Mouse (Mus musculus) embryo, embryonic 10.5 days (tissue): Measurements from ENCODE around the gene Nxph3.
"Not testable (repeated sequence)": the region's sequence is repeated elsewhere in the genome, so short reads cannot be mapped to it uniquely, and the experiment has no call there.

Source experiments
- DNase-seq: peaks from one replicate; pipeline ENCODE4 v3.0.0-alpha.2; 2015; ENCODE audit warnings: low spot score

The Nxph3 gene

DNA sequence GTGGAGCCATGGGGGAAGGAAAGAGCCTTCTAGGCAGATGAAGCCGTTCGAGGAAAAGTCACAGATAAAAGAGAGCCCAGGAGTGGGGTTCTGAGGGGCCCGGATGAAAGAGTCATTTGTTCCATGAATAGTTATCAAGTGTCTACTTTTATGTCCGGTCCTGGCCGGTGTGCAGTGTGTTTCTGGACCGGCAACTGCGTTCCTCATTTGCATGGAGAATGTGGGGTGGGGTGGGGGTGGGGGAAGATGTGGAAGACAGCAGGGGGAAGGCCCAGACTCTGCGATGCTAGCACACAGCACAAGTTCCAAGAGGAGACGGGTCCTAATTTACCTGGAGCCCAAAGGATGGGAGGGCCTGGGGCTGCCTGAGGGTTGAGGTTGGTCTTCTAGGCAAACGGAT lies 4.9 kb upstream of the Nxph3 start:
- DNase-seq: no peak

DNA sequence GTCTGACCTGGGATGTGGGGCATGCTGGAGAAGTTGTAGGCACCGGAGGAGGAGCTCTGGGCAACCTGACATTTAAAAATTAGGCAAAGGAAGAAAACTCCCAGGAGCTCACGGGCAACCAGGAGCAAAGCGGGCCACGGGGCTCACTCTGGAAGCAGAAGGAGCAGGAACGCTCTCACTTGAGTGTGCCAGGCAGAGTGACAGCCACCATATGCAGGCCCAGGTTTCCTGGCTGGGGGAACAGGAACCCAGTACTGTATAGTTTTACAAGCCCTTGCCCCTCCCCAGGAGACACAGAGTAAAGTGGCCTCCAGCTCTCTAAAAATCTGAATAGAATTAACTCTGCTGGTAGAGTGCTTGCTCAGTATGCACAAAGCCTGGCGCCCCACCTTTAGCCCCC lies 2.8 kb upstream of the Nxph3 start:
- DNase-seq: no peak

DNA sequence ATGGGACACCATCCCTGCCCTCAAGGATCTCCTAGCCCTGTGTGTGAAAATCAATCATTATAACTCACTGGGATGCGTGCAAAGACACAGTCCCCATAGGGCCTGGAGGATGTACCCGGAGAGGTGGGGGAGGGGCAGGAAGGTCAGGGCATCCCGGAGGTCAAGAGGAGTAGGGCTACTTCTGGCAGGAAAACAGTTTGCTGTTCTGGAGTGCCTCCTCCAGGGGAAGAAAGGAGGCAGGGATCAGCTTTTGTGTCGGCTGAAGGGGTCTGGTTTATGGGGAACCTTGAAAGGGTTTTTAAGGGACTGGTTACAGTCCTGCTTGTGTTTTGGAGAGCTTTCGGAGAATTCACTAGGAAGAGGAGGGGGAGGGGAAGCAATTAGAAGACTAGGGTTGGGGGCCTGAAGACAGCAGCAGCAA lies 2.1 kb upstream of the Nxph3 start:
- peak; percentile 77 for DNase-seq

DNA sequence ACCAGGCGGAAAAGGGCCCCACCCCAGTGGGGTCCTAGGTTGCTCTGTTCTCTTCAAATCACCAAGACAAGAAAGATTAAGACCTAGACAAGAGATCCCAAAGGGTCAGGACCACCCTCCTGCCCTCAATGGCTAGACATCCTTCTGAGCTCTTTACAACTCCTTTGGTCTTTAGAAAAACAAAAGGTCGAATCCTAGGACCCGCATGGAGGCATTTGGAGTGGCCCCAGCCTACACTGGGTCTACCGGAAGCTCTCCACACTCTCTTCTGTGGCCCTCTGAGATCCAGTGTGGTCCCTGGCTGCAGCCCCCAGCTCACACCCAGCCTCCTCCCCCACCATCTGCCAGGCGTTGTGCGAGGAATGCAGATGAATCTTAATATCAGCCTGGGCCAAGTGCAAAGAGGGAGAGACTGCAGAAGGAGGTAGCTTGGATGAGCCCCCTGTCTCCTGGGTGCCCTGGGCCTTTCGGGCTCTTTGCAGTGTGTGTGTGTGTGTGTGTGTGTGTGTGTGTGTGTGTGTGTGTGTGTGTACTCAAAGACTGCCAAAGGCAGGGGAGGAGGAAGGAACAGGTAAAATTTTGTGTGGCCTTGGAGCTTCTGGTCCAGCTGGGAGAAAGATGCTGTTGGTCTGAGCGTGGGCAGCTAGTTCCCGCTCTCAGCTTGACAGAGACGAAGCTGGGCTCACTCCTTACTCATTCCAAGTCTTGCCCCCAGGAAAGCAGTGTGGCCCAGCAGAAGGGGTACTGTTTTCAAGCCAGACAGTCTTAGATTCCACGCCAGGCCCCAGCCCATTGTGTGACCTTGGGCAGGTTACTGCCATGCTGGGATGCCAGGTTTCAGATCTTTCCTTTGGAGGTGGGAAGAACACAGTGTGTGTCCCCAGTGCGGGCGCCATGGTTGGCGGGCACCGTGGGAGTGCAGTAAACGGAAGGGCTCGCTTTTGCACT lies 1.3 kb upstream of the Nxph3 start:
- DNase-seq: no peak

DNA sequence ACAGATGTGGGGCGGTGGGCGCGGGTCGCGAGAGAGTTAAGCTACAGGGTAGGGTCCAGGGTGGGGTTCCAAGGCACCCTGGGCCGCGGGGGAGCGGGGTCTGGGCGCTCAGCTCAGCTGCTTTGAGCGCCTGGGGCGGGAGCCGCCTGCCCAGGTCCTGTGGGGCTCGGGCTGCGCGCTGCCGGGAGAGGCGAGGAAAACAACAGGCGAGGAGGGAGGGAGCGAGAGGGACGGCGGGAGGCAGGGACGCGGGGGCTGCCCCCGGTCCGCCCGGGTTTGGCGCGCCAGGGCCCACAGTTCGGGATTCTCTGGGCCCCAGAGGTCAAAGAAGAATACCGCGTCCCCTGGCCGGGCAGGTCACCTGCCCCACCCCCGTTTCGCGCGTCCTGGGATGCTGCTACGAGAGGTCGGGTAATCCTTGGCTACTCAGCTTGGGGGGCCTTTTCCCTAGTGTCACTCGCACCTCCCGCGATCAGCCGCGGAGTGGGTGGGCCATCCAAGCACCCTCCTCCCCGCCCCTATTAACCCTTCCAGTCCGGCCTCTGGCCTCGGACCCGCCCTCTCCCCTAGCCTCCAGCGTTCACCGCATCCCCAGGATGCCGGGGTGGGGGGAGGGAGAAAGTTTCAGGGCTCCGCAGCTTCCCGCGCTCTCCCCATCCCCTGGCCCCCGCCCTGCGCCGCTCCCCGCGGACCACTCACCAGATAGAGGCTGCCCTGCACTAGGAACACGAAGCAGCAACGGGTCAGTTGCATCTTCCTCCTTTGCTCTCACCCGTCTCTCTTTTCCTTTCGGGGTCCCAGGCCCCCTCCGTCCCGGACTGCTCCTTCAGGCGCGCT lies 691 bp downstream of the Nxph3 start:
- peak; percentile 36 for DNase-seq

DNA sequence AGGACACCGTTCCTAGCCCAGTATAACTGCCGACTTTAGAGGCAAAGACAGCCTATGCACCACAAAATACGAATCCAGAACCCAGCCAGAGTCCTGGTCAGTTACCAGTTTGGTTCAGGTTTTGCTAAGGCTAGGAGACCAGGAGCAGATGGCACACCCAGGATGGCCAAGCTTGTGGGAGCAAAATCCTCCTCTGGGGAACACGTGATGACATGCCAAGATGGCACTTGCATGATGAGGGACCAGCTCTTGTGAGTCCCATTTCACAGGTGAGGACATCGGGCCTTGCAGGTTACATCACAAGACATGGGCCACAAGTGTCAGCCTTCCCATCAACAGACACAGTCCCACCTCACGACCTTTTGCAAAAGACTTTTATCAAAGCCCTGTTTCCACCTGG lies 2.0 kb downstream of the Nxph3 start:
- no peak for DNase-seq

DNA sequence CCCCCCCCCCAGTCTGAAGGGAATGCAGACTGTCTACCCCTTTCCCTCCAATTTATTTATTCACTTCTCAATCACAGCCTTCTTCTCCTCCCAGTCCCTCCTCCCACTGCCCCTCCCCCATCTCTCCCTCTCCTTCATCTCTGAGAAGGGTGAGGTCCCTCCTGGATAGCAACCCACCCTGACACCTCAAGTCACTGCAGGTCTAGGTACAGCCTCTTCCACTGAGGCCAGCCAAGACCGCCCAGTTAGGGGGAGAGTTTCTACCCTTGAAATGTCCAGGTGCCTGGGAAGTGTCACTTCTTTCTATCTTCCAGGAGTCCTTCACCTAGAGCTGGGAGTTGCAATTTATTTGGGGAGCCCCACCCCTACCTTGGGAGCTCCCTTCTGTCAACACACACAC lies 2.5 kb downstream of the Nxph3 start:
- DNase-seq: no peak

DNA sequence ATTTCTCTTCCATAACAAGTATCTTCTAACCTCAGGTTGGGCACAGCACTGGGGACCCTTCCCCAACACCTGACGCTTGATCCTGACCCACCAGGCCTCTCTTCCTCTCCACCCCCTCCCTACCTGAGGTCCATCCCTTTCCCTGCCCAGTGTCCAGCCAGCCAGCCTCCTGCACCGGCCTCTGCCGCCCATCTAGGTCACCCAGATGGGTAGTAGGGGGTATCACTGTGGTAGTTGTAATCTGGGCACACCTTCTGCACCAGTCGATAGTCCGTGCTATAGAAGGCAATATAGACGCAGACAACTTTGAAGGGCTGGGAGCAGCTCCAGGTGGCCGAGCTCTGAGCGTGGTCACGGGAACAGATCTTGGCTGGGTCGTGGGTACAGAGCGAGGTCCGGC lies 3.7 kb downstream of the Nxph3 start:
- no peak for DNase-seq

DNA sequence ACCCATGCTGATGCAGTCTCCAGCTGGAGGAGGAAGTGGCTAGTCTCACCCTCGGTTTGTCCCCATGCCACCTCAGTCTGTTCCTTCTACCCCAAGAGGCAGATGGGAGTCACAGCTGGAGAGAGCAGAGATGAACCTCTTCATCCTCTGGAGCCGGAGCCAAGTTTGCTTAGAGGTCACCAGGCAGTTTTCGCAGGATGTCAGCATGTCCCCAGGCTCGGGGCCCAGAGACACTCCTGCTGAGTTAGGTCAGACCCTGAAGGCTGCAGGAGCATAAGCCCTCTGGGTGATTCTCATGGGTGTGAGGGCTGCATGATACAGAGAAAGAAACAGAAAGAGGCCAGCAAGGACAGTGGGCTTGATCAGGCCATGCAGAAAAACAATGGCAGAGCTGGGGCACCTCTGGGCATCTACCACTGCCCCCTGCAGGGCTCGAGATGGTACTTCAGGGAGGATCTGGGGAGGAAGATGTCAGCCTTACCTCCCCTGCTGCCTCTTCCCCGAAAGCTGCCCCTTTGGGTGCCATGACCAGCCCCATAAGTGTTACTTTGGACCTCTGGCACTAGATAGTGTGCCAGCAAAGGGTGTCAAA lies 5.1 kb downstream of the Nxph3 start:
- peak; percentile 31 for DNase-seq

DNA sequence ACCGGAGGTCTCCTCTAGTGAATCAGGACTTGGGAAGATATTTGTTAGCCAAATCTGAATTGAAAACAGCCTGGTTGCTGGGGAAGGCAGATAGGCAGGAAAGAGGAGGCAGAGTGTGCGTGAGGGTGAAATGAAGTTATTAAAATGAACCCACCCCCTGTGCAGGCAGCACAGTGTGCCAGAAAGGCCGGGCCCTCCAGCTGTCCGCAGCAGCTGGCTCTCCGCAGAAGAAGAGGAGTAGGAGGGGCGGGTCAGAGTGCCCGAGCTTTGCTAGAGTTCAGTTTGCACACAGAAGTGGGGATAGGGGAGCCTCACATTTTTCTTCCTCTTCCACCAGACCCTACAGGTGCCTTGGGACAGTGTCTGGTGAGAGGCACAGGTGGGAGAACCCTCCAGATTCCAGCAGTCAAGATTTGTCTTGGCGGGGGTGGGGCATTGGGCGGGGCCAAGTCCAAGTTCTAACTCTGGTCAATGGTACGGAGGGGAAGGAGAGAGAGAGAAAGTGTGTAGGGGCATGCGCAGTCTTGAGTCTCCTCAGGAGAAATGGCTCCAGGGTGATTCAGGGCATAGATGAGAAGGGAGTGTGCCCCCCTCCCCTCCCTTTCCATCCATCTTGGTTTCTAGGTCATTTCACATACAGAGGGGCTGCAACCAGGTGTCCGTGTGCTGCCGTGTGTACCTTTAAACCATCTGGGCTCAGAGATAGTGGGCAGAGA lies 6.0 kb downstream of the Nxph3 start:
- DNase-seq: no peak

DNA sequence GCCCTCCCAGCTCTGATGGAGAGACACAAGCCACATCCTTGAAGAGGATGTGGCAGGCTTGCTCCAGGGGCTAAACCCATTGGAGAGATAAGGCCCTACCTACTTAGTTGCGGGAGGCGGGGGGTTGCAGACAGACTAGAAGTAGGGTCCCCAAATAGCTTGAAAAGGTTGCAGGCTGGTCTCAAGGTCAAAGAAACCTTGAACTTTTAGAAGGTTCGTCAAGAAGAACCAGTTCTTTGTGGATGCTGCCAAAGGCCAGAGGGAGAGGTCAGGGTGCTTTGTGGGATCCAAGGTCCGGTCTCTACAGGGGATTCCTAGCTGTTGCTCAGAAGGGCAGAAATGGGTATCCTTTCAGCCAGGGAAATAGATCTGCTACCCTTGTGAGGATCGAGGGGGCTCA lies 6.6 kb downstream of the Nxph3 start:
- no peak for DNase-seq

DNA sequence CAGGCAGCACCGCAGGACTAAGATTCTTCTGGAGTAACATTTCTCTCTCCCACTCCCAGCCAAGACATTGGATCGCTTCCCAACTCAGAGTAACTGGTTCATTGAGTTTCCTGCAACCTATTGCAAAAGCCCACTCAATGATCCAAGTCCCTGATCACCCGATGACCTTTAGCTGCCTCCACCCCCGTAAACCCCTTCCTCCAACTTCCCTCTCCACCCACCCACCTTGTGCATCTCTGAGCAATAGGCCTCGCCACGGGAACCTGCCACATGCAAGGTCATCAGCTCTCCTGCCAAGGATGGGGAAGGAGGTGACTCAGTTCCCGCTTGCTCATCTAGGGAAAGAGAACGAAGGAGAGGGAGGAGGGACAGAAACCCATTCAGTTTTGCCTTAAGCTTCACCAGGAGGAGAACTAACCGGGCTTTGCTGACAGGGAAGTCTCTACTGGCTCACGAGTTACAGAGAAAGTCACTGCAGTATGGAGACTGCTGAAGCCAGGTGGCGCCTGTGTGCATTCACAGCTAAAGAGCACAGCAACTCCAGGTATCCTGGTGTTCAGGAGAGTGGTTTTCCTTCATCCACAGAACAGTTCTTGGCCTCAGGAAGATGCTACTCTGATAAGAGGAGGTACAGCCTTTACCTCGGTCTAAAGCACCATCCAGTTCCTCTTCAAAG lies 7.2 kb downstream of the Nxph3 start:
- DNase-seq: no peak

DNA sequence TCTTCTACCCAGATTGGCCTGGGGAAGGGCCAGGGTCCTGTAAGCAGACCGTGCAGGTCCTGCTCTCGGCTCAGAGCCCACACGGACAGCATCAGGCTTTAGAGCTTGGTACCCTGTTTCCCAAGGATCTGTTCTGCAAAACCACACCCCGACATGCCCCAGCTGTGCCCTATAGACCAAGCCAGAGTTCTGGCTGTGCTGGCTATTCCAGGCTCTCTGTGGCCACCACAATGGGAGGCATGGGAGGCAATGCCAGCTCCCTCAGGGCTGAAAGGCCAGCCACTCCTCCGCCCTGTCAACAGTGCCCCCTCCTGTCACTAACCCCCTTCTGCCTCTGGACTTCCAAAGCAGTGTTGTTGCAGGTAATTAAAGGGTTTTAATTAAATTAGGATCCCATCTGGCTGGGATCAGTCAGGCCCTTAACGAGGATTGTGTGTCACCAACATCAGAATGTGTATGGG lies 10.1 kb downstream of the Nxph3 start:
- no peak for DNase-seq

DNA sequence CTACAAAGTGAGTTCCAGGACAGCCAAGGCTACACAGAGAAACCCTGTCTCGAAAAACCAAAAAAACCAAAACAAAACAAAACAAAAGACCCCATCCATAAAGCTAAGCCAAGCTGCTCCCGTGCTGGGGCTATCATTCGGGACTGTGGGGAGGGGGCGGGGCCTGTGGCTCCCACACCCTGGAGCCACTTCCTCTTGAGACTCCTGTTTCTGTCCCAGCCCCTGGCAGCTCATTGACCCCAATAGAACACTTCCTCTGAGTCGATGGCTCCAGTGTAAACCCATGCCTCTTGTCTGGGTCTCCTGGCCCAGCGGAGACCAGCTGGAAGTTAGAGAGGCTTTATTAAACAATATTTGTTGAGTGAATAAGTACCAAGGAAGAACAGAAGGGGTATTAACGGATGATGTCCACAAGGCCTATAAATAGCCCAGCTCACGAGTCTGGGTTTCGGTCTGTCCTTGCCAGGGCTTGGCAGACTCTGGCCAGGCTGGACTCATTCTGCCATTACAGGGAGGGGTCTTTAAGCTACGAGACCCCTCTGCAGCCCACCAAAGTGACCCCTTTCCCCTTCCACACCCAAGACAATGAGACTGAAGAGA lies 10.7 kb downstream of the Nxph3 start:
- no peak for DNase-seq

DNA sequence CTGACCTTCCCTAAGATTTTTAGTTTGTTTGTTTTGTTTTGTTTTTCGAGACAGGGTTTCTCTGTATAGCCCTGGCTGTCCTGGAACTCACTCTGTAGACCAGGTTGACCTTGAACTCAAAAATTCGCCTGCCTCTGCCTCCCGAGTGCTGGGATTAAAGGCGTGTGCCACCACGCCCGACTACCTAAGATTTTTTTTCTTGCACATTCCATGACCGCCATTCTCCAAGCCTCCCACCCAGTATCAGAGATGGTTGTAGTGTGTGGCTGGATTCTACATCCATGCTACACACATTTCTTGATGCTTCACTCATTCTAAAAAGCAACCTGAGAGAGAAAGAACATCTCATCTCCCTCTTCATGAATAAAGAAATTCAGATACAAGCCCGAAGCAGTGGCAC lies 12.5 kb downstream of the Nxph3 start:
- DNase-seq: not testable (repeated sequence)

DNA sequence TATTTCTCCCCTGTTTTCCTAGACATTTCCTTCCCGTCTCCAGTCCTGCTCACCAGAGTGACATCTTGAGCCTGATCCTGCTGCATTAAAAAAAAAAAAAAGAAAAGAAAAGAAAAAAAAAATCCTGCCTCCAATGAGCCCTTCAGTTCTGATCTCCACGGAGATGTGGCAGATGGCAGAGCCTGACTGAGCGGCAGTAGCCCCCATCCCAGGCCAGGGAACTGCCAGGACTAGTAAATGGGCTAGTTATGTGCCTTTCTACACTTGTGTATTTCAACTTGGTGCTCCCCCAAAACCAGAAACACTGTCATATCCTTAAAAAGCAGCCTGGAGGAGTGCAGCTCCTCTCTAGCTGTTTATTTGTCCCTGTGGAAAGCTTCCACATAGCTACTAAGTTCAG lies 13.5 kb downstream of the Nxph3 start:
- DNase-seq: no peak

DNA sequence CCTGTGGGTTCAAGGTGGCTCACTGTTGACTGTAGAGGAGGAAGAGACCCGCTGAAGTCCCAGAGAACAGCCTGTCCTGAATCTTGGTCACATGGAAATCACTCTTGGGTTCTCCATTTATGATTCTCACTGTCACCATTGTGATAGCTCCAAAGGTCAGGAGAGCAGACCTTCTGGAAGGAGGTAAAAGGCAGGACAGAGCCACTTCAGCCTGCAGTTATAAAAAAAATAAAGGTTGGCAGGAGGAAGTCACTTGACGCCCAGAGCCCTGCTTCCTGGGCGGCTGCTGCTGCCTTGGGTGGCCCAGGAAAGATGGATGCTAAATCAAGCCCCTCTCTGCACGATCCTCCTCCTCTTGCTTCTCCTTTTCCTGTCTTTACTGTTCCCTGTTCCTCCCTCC lies 14.0 kb downstream of the Nxph3 start:
- no peak for DNase-seq

DNA sequence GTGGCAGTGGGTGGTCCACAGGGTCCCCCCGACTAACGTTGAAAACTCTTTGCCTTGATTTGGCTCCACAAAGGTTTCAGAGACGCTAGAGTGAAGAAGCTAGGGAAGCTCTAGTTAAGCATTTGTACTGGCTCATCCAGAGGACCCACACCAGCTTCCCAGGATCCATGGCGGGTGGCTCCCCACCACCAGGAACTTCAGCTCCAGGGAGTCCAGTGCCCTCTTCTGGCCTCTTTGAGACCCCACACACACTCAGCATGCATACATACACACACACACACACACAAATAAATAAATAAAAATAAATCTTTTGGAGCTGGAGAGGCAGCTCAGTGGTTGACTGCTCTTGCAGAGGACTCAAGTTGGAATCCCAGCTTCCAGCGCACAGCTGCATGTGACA lies 16.4 kb downstream of the Nxph3 start:
- no peak for DNase-seq

DNA sequence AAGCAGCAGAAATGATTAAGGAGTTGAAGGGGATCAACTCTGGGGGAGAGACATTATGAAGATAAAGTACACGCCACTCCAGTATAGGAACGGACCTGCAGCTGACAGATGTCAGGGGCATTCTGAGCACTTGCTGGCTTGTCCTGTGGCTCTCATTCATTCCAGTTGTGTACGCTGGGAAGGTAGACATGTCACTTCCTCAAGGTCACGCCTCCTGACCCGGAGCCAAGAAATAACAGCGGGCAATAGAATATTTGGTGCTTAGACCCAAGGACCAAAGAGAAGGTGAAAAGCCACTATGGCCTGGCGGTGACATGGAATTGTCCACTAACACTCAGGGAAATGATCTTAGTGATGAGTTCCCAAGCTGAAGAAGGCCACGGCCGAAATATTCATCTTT lies 18.5 kb downstream of the Nxph3 start:
- DNase-seq: no peak

DNA sequence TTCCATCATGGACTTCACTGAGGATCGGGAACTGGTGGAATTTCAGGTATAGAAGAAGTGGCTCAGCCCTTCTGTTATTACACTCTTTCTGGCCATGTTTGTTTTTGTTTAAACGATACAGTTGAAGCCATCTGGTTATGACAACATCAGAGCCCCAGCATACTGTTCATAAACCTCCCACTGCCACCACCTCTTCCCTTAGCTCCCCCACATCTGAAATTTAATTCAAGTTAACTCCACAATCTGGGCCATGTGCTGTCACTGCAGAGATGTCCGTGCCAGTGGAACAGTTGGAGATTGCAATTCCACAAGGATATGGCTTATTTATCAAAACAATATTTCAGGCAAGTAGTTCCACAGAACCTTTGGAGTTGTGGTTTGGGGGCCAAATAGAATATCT lies 20.0 kb downstream of the Nxph3 start:
- no peak for DNase-seq

DNA sequence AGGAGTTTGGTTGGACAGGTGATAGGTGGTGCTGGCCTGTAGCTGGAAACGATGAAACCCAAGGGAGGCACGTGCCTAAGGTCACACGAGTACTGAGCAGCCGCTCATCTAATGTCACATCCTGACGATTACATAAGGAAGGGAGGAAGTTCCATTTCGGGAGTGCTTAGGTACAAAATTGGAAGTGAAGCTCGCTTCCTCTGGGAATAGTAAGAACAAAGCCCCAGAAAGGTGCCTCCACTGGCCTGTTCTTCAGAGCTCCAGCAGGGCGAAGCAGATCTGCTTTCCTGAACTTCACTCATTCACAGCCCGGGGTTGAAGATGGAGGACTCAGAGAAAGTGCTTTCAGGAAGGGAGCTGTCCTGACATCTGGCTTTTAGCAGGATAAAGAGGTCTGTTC lies 20.4 kb downstream of the Nxph3 start:
- no peak for DNase-seq
